Mouse (Mus musculus) kidney, adult 8-10 months (tissue): ENCODE measurements around the gene Efcab5.

ENCODE experiments used
- DNase-seq, 2 experiments: peaks; one replicate each; pipeline ENCODE4 v3.0.0; 2022

The Efcab5 gene

GRCm38 (mm10) chr11:77188868-77189267, at the start of gene Efcab5:
Gene Efcab5 (minus strand): TSS chr11:77188968.
- no peak for DNase-seq

GRCm38 (mm10) chr11:77235267-77235666, 46.5 kb upstream of the Efcab5 start:
- no peak for DNase-seq

- no peak for DNase-seq
Observed at GRCm38 (mm10) chr11:77231514-77231913, 42.7 kb upstream of the Efcab5 start.

GRCm38 (mm10) chr11:77230765-77231164, 42.0 kb upstream of the Efcab5 start:
- no peak for DNase-seq

- DNase-seq, result no peak
Observed at GRCm38 (mm10) chr11:77216761-77217130, 28.0 kb upstream of the Efcab5 start.

- peak; percentile 80 to 82 for DNase-seq
Observed at GRCm38 (mm10) chr11:77215951-77216760, 27.4 kb upstream of the Efcab5 start, which contains the start of gene Ssh2. Gene Ssh2 (plus strand): TSS chr11:77216287.

GRCm38 (mm10) chr11:77215483-77215882, 26.7 kb upstream of the Efcab5 start:
- no peak for DNase-seq

- DNase-seq, result peak; percentile 70
Observed at GRCm38 (mm10) chr11:77214755-77215154, 26.0 kb upstream of the Efcab5 start.

- DNase-seq, result no peak
Observed at GRCm38 (mm10) chr11:77214142-77214692, 25.4 kb upstream of the Efcab5 start.

GRCm38 (mm10) chr11:77200703-77201102, 11.9 kb upstream of the Efcab5 start:
- no peak for DNase-seq

GRCm38 (mm10) chr11:77199636-77200035, 10.9 kb upstream of the Efcab5 start:
- peak; percentile 71 to 83 for DNase-seq

- DNase-seq, result peak; percentile 46 to 79
Observed at GRCm38 (mm10) chr11:77196181-77197143, 7.7 kb upstream of the Efcab5 start.

- DNase-seq, result no peak
Observed at GRCm38 (mm10) chr11:77195360-77196109, 6.8 kb upstream of the Efcab5 start.

GRCm38 (mm10) chr11:77194762-77195161, 6.0 kb upstream of the Efcab5 start:
- DNase-seq, result no peak

- DNase-seq, result peak; percentile 52 to 69
Observed at GRCm38 (mm10) chr11:77193941-77194553, 5.3 kb upstream of the Efcab5 start.

- DNase-seq, result no peak
Observed at GRCm38 (mm10) chr11:77193410-77193809, 4.6 kb upstream of the Efcab5 start.

- DNase-seq, result no peak
Observed at GRCm38 (mm10) chr11:77184926-77185325, 3.8 kb downstream of the Efcab5 start.

- no peak for DNase-seq
Observed at GRCm38 (mm10) chr11:77182616-77183015, 6.2 kb downstream of the Efcab5 start.

GRCm38 (mm10) chr11:77182041-77182440, 6.7 kb downstream of the Efcab5 start:
- no peak for DNase-seq

GRCm38 (mm10) chr11:77181528-77181927, 7.2 kb downstream of the Efcab5 start:
- DNase-seq, result no peak

GRCm38 (mm10) chr11:77180886-77181285, 7.9 kb downstream of the Efcab5 start:
- no peak for DNase-seq

- no peak for DNase-seq
Observed at GRCm38 (mm10) chr11:77179771-77180170, 9.0 kb downstream of the Efcab5 start.
